Mouse (Mus musculus) lung, postnatal 0 days (tissue): Measurements from ENCODE around the gene Mllt6. TPM values are rescaled to one million over a fixed set of nuclear protein-coding genes. Genes with fewer than 3 reads are reported as not detected.

Experiments
- ATAC-seq: fragments of 200-750 bp; cut with Nextera tagmentation; 2 replicates; pipeline ENCODE4 v1.8.0; 2017; ENCODE audit warnings: moderate library complexity
- DNase-seq: peaks from one replicate; pipeline ENCODE4 v3.0.0-alpha.2; 2016; ENCODE audit warnings: low spot score
- H3K27ac ChIP-seq: fragments of 300-500 bp; sonication (generic); 2 replicates; pipeline ENCODE4 v1.5.1; 2014; ENCODE audit warnings: antibody characterized with exemption, mild to moderate bottlenecking, low read length, mixed read lengths
- H3K27me3 ChIP-seq: fragments of 300-500 bp; sonication (generic); replicated peaks from 2 replicates; pipeline ENCODE4 v1.6.1; 2014; ENCODE audit warnings: low read length, mixed read lengths; ENCODE audit not compliant: insufficient read depth
- H3K36me3 ChIP-seq: fragments of 300-500 bp; sonication (generic); 2 replicates; pipeline ENCODE4 v1.6.1; 2014; ENCODE audit warnings: low read length, mixed read lengths; ENCODE audit not compliant: insufficient read depth
- H3K4me1 ChIP-seq: fragments of 300-500 bp; sonication (generic); 2 replicates; pipeline ENCODE4 v1.6.1; 2014; ENCODE audit warnings: antibody characterized with exemption, low read depth, low read length, mixed read lengths; ENCODE audit not compliant: insufficient read depth
- H3K4me2 ChIP-seq: fragments of 300-500 bp; sonication (generic); replicated peaks from 2 replicates; pipeline ENCODE4 v1.6.1; 2014; ENCODE audit warnings: low read depth, mild to moderate bottlenecking, low read length, moderate library complexity, mixed read lengths
- H3K4me3 ChIP-seq: fragments of 300-500 bp; sonication (generic); 2 replicates; pipeline ENCODE4 v1.5.1; 2014; ENCODE audit warnings: low read depth, low read length
- H3K9ac ChIP-seq: fragments of 300-500 bp; sonication (generic); replicated peaks from 2 replicates; pipeline ENCODE4 v1.6.1; 2014; ENCODE audit warnings: low read depth, mild to moderate bottlenecking
- H3K9me3 ChIP-seq: fragments of 300-500 bp; sonication (generic); 2 replicates; pipeline ENCODE4 v1.6.1; 2016; ENCODE audit warnings: low read length, mixed read lengths
- CTCF ChIP-seq: IDR thresholded peaks from 2 replicates; pipeline ENCODE4 v1.5.1; 2016; ENCODE audit warnings: antibody characterized with exemption, mild to moderate bottlenecking
- EP300 ChIP-seq: IDR thresholded peaks from 2 replicates; pipeline ENCODE4 v1.6.1; 2016; ENCODE audit warnings: antibody characterized with exemption, mild to moderate bottlenecking, control low read depth
- WGBS: fragments of 180-500 bp; shearing (Covaris S2); extraction: QIAGEN DNeasy Blood & Tissue Kit; methylation state at CpG from one replicate; pipeline ENCODE4 v1.1.7; 2014; 5-methylcytosine and 5-hydroxymethylcytosine counted together
- polyA plus RNA-seq: library from polyadenylated mRNA; unstranded; fragments of >200 nt; fragmentation: Nextera tagmentation; extraction: Ambion mirVana; gene quantifications from 2 replicates; pipeline ENCODE4 v1.2.1, GENCODE M21; 2015

Gene Mllt6
- polyA plus RNA-seq, 1 experiment from 2014 or later, result 3.0 TPM

GRCm38 (mm10) chr11:97714356-97714755 is 51.1 kb downstream of the Mllt6 start:
- peaks cover 16% of the 10 kb centered on the region for H3K36me3 ChIP-seq
- H3K27me3 ChIP-seq, result no peaks in the 10 kb centered on the region
- H3K9me3 ChIP-seq, result no peaks in the 10 kb centered on the region
- TF ChIP-seq EP300, result no peak
- peak; percentile 40 for TF ChIP-seq CTCF
- H3K4me3 ChIP-seq, result no peak overlapping the region
- no peak overlapping the region for H3K27ac ChIP-seq
- no peak for DNase-seq
- H3K9ac ChIP-seq, result no peak overlapping the region
- H3K4me2 ChIP-seq, result no peak overlapping the region
- no peak for ATAC-seq
- H3K4me1 ChIP-seq, result no peaks in the 10 kb centered on the region
- 93% methylated on average over 3 of the region's 3 CpGs for WGBS

GRCm38 (mm10) chr11:97714784-97715760 is 51.9 kb downstream of the Mllt6 start:
- peak; percentile 58 for DNase-seq
- no peaks in the 10 kb centered on the region for H3K9me3 ChIP-seq
- H3K4me3 ChIP-seq, result no peak overlapping the region
- H3K4me2 ChIP-seq, result no peak overlapping the region
- no peak overlapping the region for H3K9ac ChIP-seq
- WGBS, result 66% methylated on average over 14 of the region's 14 CpGs
- no peaks in the 10 kb centered on the region for H3K27me3 ChIP-seq
- H3K27ac ChIP-seq, result no peak overlapping the region
- no peaks in the 10 kb centered on the region for H3K4me1 ChIP-seq
- ATAC-seq, result peak; percentile 58
- peaks cover 23% of the 10 kb centered on the region for H3K36me3 ChIP-seq
- TF ChIP-seq EP300, result no peak
- no peak for TF ChIP-seq CTCF

GRCm38 (mm10) chr11:97716021-97716420 is 52.8 kb downstream of the Mllt6 start:
- H3K4me3 ChIP-seq, result no peak overlapping the region
- 91% methylated on average over 8 of the region's 8 CpGs for WGBS
- H3K27me3 ChIP-seq, result no peaks in the 10 kb centered on the region
- H3K9ac ChIP-seq, result no peak overlapping the region
- ATAC-seq, result no peak
- peaks cover 28% of the 10 kb centered on the region for H3K36me3 ChIP-seq
- no peak for TF ChIP-seq CTCF
- TF ChIP-seq EP300, result no peak
- no peaks in the 10 kb centered on the region for H3K9me3 ChIP-seq
- no peak overlapping the region for H3K27ac ChIP-seq
- DNase-seq, result no peak
- H3K4me1 ChIP-seq, result no peaks in the 10 kb centered on the region
- H3K4me2 ChIP-seq, result no peak overlapping the region

- DNase-seq, result no peak
Observed at GRCm38 (mm10) chr11:97717369-97718280, 54.4 kb downstream of the Mllt6 start.

GRCm38 (mm10) chr11:97718281-97718860 is 55.2 kb downstream of the Mllt6 start:
- Histone ChIP-seq H3K4me3 (no peak overlapping the region), H3K27ac (no peak overlapping the region), H3K4me1 (no peaks in the 10 kb centered on the region), H3K9me3 (no peaks in the 10 kb centered on the region), H3K36me3 (peaks cover 34% of the 10 kb centered on the region), H3K27me3 (no peaks in the 10 kb centered on the region), H3K9ac (no peak overlapping the region), H3K4me2 (no peak overlapping the region)
- WGBS, result 60% methylated on average over 14 of the region's 15 CpGs
- DNase-seq (peak; percentile 26), ATAC-seq (0 out of 2 replicates have a peak, but pooled peaks have one; percentile 10)
- TF ChIP-seq CTCF (no peak), EP300 (no peak)

More at GRCm38 (mm10) chr11:97717369-97718280, 54.4 kb downstream of the Mllt6 start:
- H3K4me3 ChIP-seq, result no peak overlapping the region
- WGBS, result 79% methylated on average over 26 of the region's 26 CpGs
- no peak overlapping the region for H3K4me2 ChIP-seq
- H3K27ac ChIP-seq, result no peak overlapping the region
- no peak overlapping the region for H3K9ac ChIP-seq
- peaks cover 31% of the 10 kb centered on the region for H3K36me3 ChIP-seq
- H3K9me3 ChIP-seq, result no peaks in the 10 kb centered on the region
- no peak for ATAC-seq
- no peaks in the 10 kb centered on the region for H3K27me3 ChIP-seq
- H3K4me1 ChIP-seq, result no peaks in the 10 kb centered on the region
- no peak for TF ChIP-seq EP300
- TF ChIP-seq CTCF, result no peak
